In genomic region chr15:93711150-93711784, GRCm38 (mm10) we compare ENCODE assay signal across 24 mouse cellular contexts.
DNase-seq lines count a peak whose midpoint lies in the region; ATAC-seq and TF ChIP-seq lines count a peak whose summit lies in the region.
"Had no signal": no experiment of that assay in that cellular context is flagged by ENCODE, and none has a peak within 500 bp of the region (broad histone marks: within the 10 kb centered on the region; RNA-seq: fewer than 3 reads in every experiment).

No protein-coding gene starts in this region.

- no peak overlapping the region for H3K9ac ChIP-seq in intestine, embryonic 14.5 days (ENCODE audit: low read length)
- no peak overlapping the region for H3K9ac ChIP-seq in limb, embryonic 12.5 days (replicated peaks)
- H3K9ac ChIP-seq: embryonic facial prominence, embryonic 13.5 days; hindbrain, embryonic 13.5 days; liver, embryonic 15.5 days; midbrain, embryonic 13.5 days had no signal

- peak; percentile 24 for DNase-seq in kidney, adult 2 months
- no peak for DNase-seq in kidney, postnatal 25 days
- peak; percentile 10 for DNase-seq in lung, postnatal 10 days
- DNase-seq in lung, postnatal 36 days = no peak
- DNase-seq in intestine, embryonic 14.5 days (ENCODE audit: low spot score) = peak; percentile 61
- no peak for DNase-seq in thymus, postnatal 36 days
- no peak for DNase-seq in cerebellum, postnatal 4 days (ENCODE audit: low spot score in 2 of 2)
- DNase-seq: adrenal gland, postnatal 36 days; B cell, adult 2 months; cerebellum, adult 2 months; gastrocnemius, adult 2 months; heart, postnatal 10 days; layer of hippocampus, postnatal 36 days; left cerebral cortex, postnatal 4 days; retina, postnatal 1 day; thymus, adult 2 months had no signal

- no peaks in the 10 kb centered on the region for H3K9me3 ChIP-seq in intestine, embryonic 14.5 days (ENCODE audit: control insufficient read depth, low read length)
- no peaks in the 10 kb centered on the region for H3K9me3 ChIP-seq in limb, embryonic 12.5 days
- H3K9me3 ChIP-seq: embryonic facial prominence, embryonic 13.5 days; forebrain, embryonic 10.5 days; hindbrain, embryonic 13.5 days; liver, embryonic 15.5 days; midbrain, embryonic 13.5 days had no signal

- no peaks in the 10 kb centered on the region for H3K27me3 ChIP-seq in kidney, adult 2 months (replicated peaks; ENCODE audit: control insufficient read depth, insufficient read depth, low read length)
- H3K27me3 ChIP-seq in intestine, embryonic 14.5 days (replicated peaks; ENCODE audit: control insufficient read depth, insufficient read depth, low read length) = no peaks in the 10 kb centered on the region
- H3K27me3 ChIP-seq in limb, embryonic 12.5 days = no peaks in the 10 kb centered on the region
- H3K27me3 ChIP-seq: embryonic facial prominence, embryonic 13.5 days; hindbrain, embryonic 13.5 days; liver, embryonic 15.5 days; midbrain, embryonic 13.5 days; Patski had no signal

- H3K4me3 ChIP-seq in kidney, adult 2 months (ENCODE audit: insufficient read depth, low read depth, low read length) = no peak overlapping the region
- no peak overlapping the region for H3K4me3 ChIP-seq in intestine, embryonic 14.5 days (ENCODE audit: low read depth, low read length)
- no peak overlapping the region for H3K4me3 ChIP-seq in limb, embryonic 12.5 days (replicated peaks)
- H3K4me3 ChIP-seq: embryonic facial prominence, embryonic 13.5 days; forebrain, embryonic 10.5 days; gastrocnemius, adult 2 months; hindbrain, embryonic 13.5 days; liver, embryonic 15.5 days; midbrain, embryonic 13.5 days had no signal

- no peak for TF ChIP-seq CTCF in kidney, adult 2 months (conservative IDR thresholded peaks at IDR 0.05; ENCODE audit: insufficient read depth, insufficient read length, low read depth, low read length)

- H3K4me1 ChIP-seq in kidney, adult 2 months (ENCODE audit: control insufficient read depth, insufficient read depth, low read length) = peaks cover 7% of the 10 kb centered on the region; the same call in 1 of the 2 replicates
- peaks cover 24% of the 10 kb centered on the region for H3K4me1 ChIP-seq in intestine, embryonic 14.5 days (replicated peaks; ENCODE audit: control insufficient read depth, insufficient read depth, low read length)
- H3K4me1 ChIP-seq in limb, embryonic 12.5 days (replicated peaks) = peaks cover 57% of the 10 kb centered on the region
- H3K4me1 ChIP-seq: hindbrain, embryonic 13.5 days; liver, embryonic 15.5 days had no signal

- TF ChIP-seq POLR2A in kidney, adult 2 months (IDR thresholded peaks at IDR 0.05; ENCODE audit: low read depth, low read length) = no peak

- 58% methylated on average over 13 of the region's 13 CpGs for WGBS in kidney, adult 2 months
- 54% methylated on average over 13 of the region's 13 CpGs for WGBS in intestine, embryonic 14.5 days
- WGBS in limb, embryonic 12.5 days = 38% methylated on average over 13 of the region's 13 CpGs

- 0 out of 2 replicates have a peak overlapping the region, but pooled peaks have one; percentile 1 for H3K4me2 ChIP-seq in intestine, embryonic 14.5 days (ENCODE audit: low read length)
- peak overlapping the region; percentile 8; the same call in 1 of the 2 replicates for H3K4me2 ChIP-seq in limb, embryonic 12.5 days
- H3K4me2 ChIP-seq: embryonic facial prominence, embryonic 13.5 days; hindbrain, embryonic 13.5 days; liver, embryonic 15.5 days; midbrain, embryonic 13.5 days had no signal

- ATAC-seq in intestine, embryonic 14.5 days (replicated peaks; ENCODE audit: low FRiP score, low TSS enrichment, low read depth) = peak; percentile 78
- no peak for ATAC-seq in limb, embryonic 12.5 days (ENCODE audit: insufficient number of reproducible peaks, insufficient read depth, low FRiP score, low TSS enrichment, low read depth)
- ATAC-seq: activated CD4-positive, CD25-positive, alpha-beta regulatory T cell, adult 4 months; midbrain, embryonic 13.5 days had no signal

- H3K36me3 ChIP-seq in kidney, adult 2 months (ENCODE audit: control insufficient read depth, insufficient read depth, low read length) = no peaks in the 10 kb centered on the region
- H3K36me3 ChIP-seq in intestine, embryonic 14.5 days (ENCODE audit: control insufficient read depth, insufficient read depth, low read length) = no peaks in the 10 kb centered on the region
- H3K36me3 ChIP-seq in limb, embryonic 12.5 days = no peaks in the 10 kb centered on the region
- H3K36me3 ChIP-seq: embryonic facial prominence, embryonic 13.5 days; forebrain, embryonic 10.5 days; hindbrain, embryonic 13.5 days; liver, embryonic 15.5 days; midbrain, embryonic 13.5 days had no signal

- no peak overlapping the region for H3K27ac ChIP-seq in kidney, adult 2 months (ENCODE audit: insufficient read depth, low read depth, low read length)
- peak overlapping the region; percentile 73 for H3K27ac ChIP-seq in intestine, embryonic 14.5 days (ENCODE audit: low read depth)
- H3K27ac ChIP-seq in limb, embryonic 12.5 days = peak overlapping the region; percentile 50; the same call in 1 of the 2 replicates
- H3K27ac ChIP-seq: embryonic facial prominence, embryonic 13.5 days; forebrain, embryonic 10.5 days; gastrocnemius, adult 2 months; hindbrain, embryonic 13.5 days; liver, embryonic 15.5 days; midbrain, embryonic 13.5 days had no signal

Comparison
In these comparisons a context has a peak if more than half of its experiments do, and no peak if none do; other contexts are left out.
1. DNase-seq: peak in kidney, adult 2 months (single experiment), lung, postnatal 10 days (single experiment) and intestine, embryonic 14.5 days (single experiment); none in kidney, postnatal 25 days (0 of 2), lung, postnatal 36 days (single experiment), thymus, postnatal 36 days (0 of 2) and cerebellum, postnatal 4 days (0 of 2).